Mouse (Mus musculus) ES-E14 (cell line): ENCODE data around the gene Krt8. TPM values are rescaled to one million over a fixed set of nuclear protein-coding genes. Genes with fewer than 3 reads are reported as not detected.
A peak's percentile ranks its signal among the peaks of the same experiment; 100 is the strongest.
"Not testable (repeated sequence)": the region's sequence is repeated elsewhere in the genome, so short reads cannot be mapped to it uniquely, and the experiment has no call there.

Source experiments
- DNase-seq: peaks from one replicate; pipeline ENCODE4 v3.0.0-alpha.2; 2013; ENCODE audit warnings: low read depth, low spot score
- H3K27ac ChIP-seq: 2 replicates; pipeline ENCODE4 v1.5.1; 2012; ENCODE audit warnings: low read depth, mild to moderate bottlenecking, low read length, moderate library complexity, mixed read lengths; ENCODE audit not compliant: poor library complexity, insufficient read depth, severe bottlenecking
- H3K36me3 ChIP-seq: 2 replicates; pipeline ENCODE4 v1.6.1; 2012; ENCODE audit warnings: mild to moderate bottlenecking, low read length, moderate library complexity, mixed read lengths; ENCODE audit not compliant: control insufficient read depth, poor library complexity, insufficient read depth, severe bottlenecking
- H3K4me1 ChIP-seq, 2 experiments: fragments of 150-350 bp in 1 of 2; sonication (generic) in 1 of 2; 2 replicates each; pipeline ENCODE4 v1.6.1; 2012; ENCODE audit warnings: low read length in 2 of 2, mild to moderate bottlenecking in 1 of 2, mixed read lengths in 1 of 2; ENCODE audit not compliant: control insufficient read depth in 2 of 2, insufficient read depth in 2 of 2, poor library complexity in 1 of 2
- H3K4me3 ChIP-seq, 2 experiments: fragments of 150-350 bp in 1 of 2; sonication (generic) in 1 of 2; 2 replicates each; pipeline ENCODE4 v1.5.1; 2012; ENCODE audit warnings: low read length in 2 of 2, low read depth in 1 of 2, mild to moderate bottlenecking in 1 of 2, mixed read lengths in 1 of 2; ENCODE audit not compliant: insufficient read depth in 1 of 2, poor library complexity in 1 of 2, severe bottlenecking in 1 of 2
- H3K9ac ChIP-seq: 2 replicates; pipeline ENCODE4 v1.6.1; 2012; ENCODE audit warnings: low read depth, mild to moderate bottlenecking, low read length, mixed read lengths; ENCODE audit not compliant: poor library complexity, insufficient read depth, severe bottlenecking
- H3K9me3 ChIP-seq: fragments of 150-350 bp; sonication (generic); 2 replicates; pipeline ENCODE4 v1.6.1; 2012; ENCODE audit warnings: low read depth, mild to moderate bottlenecking, low read length; ENCODE audit not compliant: control insufficient read depth, insufficient read depth
- CHD2 ChIP-seq: IDR thresholded peaks from 2 replicates; pipeline ENCODE4 v1.6.1; 2014; ENCODE audit warnings: mild to moderate bottlenecking, low read depth, low read length, inconsistent platforms
- HCFC1 ChIP-seq: IDR thresholded peaks from 2 replicates; pipeline ENCODE4 v1.6.1; 2012; ENCODE audit warnings: low read length, inconsistent platforms, borderline replicate concordance; ENCODE audit not compliant: insufficient read depth
- MAFK ChIP-seq: IDR thresholded peaks from 2 replicates; pipeline ENCODE4 v1.6.1; 2014; ENCODE audit warnings: mild to moderate bottlenecking, low read depth, low read length, inconsistent platforms; ENCODE audit not compliant: insufficient read depth
- ZC3H11A ChIP-seq: IDR thresholded peaks from 2 replicates; pipeline ENCODE4 v1.6.1; 2012; ENCODE audit warnings: low read depth, mild to moderate bottlenecking, inconsistent platforms, low read length, borderline replicate concordance
- ZNF384 ChIP-seq: IDR thresholded peaks from 2 replicates; pipeline ENCODE4 v1.6.1; 2012; ENCODE audit warnings: low read depth, low read length, inconsistent platforms
- in situ Hi-C, 2 experiments: fragments of 600-800 bp; cut with MboI; formaldehyde crosslinking; loops; one replicate each; pipeline ENCODE4 v1.15.1; 2025; ENCODE audit warnings: low sequenced_read_pairs in 2 of 2, inconsistent platforms in 1 of 2; ENCODE audit not compliant: unreplicated experiment in 2 of 2
- total RNA-seq: library from RNA; depleted of rRNA; stranded (reverse); fragments of 300-350 nt; gene quantifications from 2 replicates; pipeline ENCODE4 v1.2.3, GENCODE M21; 2012

Gene Krt8
- total RNA-seq, 1 experiment = 451 TPM

GRCm38 (mm10) chr15:102002646-102003488 lies 1.4 kb downstream of the Krt8 start:
- peak overlapping the region; percentile 44 for H3K4me3 ChIP-seq
- peaks cover 0 to 32% of the 10 kb centered on the region in 2 experiments; a peak in 1 of 4 replicates for H3K4me1 ChIP-seq
- in situ Hi-C loops = loop anchor here in 1 of 2 experiments (25.0 kb wide), 1 partner anchor 934 kb away; the partner anchor contains the start of gene Hoxc12
- H3K9me3 ChIP-seq = no peaks in the 10 kb centered on the region
- H3K27ac ChIP-seq = no peak overlapping the region
- H3K9ac ChIP-seq = peak overlapping the region; percentile 37; the same call in 1 of the 2 replicates
- DNase-seq = no peak
- TF ChIP-seq MAFK (peak; percentile 87), ZNF384 (no peak), ZC3H11A (0 out of 2 replicates have a peak, but pooled peaks have one; percentile 8)
- no peaks in the 10 kb centered on the region; the same call in 1 of the 2 replicates for H3K36me3 ChIP-seq

DNA sequence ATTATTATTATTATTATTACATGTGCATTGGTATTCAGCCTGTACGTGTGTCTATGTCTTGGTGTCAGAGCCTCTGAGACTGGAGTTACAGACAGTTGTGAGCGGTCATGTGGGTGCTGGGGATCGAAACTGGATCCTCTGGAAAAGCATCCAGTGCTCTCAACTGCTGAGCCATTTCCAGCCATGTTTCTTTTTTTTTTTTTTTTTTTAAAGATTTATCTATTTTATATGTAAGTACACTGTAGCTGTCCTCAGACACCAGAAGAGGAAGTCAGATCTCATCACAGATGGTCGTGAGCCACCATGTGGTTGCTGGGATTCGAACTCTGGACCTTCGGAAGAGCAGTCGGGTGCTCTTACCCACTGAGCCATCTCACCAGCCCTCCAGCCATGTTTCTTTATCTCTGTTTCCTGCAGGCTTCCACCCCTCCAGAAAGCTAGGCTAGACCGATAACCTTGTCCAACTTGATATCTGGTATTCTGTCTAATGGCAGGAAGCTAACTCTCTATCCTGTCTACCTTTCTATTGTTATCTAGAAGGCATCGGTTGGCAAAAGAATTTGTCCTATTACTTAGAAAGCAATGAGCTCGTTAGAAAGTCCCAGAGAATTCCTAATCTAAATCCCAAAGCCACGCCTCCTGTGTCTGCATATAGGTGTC lies 4.5 kb downstream of the Krt8 start:
- Histone ChIP-seq H3K4me3 (no peak overlapping the region), H3K36me3 (no peaks in the 10 kb centered on the region; the same call in 1 of the 2 replicates), H3K4me1 (peaks cover 0 to 13% of the 10 kb centered on the region in 2 experiments; a peak in 1 of 4 replicates), H3K9ac (no peak overlapping the region), H3K9me3 (no peaks in the 10 kb centered on the region), H3K27ac (no peak overlapping the region)
- in situ Hi-C loops = loop anchor here (25.0 kb wide), 2 partner anchors 663 to 937 kb away; partner anchors contain the start of gene Hoxc12 (in 1 of the 2)
- TF ChIP-seq ZC3H11A (no peak), CHD2 (no peak), MAFK (no peak), HCFC1 (no peak), ZNF384 (no peak)
- DNase-seq = no peak

- H3K4me1 ChIP-seq = peaks cover 0 to 13% of the 10 kb centered on the region in 2 experiments; a peak in 1 of 4 replicates
- no peaks in the 10 kb centered on the region; the same call in 1 of the 2 replicates for H3K36me3 ChIP-seq
- H3K9me3 ChIP-seq = no peaks in the 10 kb centered on the region
- in situ Hi-C loops = loop anchor here in 1 of 2 experiments (25.0 kb wide), 1 partner anchor 662 kb away; no protein-coding TSS in a partner anchor
- no peak overlapping the region for H3K9ac ChIP-seq
- no peak overlapping the region for H3K4me3 ChIP-seq
- TF ChIP-seq ZC3H11A (no peak), MAFK (no peak), ZNF384 (no peak), HCFC1 (no peak), CHD2 (no peak)
- no peak overlapping the region for H3K27ac ChIP-seq
- DNase-seq = no peak
Measured at GRCm38 (mm10) chr15:101999156-101999555, 5.1 kb downstream of the Krt8 start.

GRCm38 (mm10) chr15:101996450-101997078 lies 7.7 kb downstream of the Krt8 start:
- in situ Hi-C loops = loop anchor here in 1 of 2 experiments (25.0 kb wide), 1 partner anchor 659 kb away; no protein-coding TSS in a partner anchor
- not testable (repeated sequence) for H3K36me3 ChIP-seq, H3K4me1 ChIP-seq, H3K9me3 ChIP-seq, H3K9ac ChIP-seq, H3K27ac ChIP-seq, H3K4me3 ChIP-seq, DNase-seq
